Mouse (Mus musculus): ENCODE results near the gene Scd1. TPM values are rescaled to one million over a fixed set of nuclear protein-coding genes. Genes with fewer than 3 reads are reported as not detected.

The Scd1 gene
- 5.1 and 7.4 TPM in 2 replicates for polyA plus RNA-seq (2015; fragmentation: Nextera tagmentation; extraction: Ambion mirVana)

GRCm38 (mm10) chr19:44407341-44408222 is at the start of gene Scd1:
TSS of gene Scd1 (minus strand) at chr19:44407879.

Other genes starting within 250 kb of the Scd1 start
- not detected in 2 replicates for gene Pkd2l1, start 215.4 kb downstream of the Scd1 start, polyA plus RNA-seq (2015; fragmentation: Nextera tagmentation; extraction: Ambion mirVana)
- gene Scd3, start 204.6 kb downstream of the Scd1 start, polyA plus RNA-seq (2015; fragmentation: Nextera tagmentation; extraction: Ambion mirVana), result 0.70 and 0.88 TPM in 2 replicates
- 90.4 and 123 TPM in 2 replicates for gene Scd2, start 114.2 kb downstream of the Scd1 start, polyA plus RNA-seq (2015; fragmentation: Nextera tagmentation; extraction: Ambion mirVana)
- gene Scd4, start 74.8 kb downstream of the Scd1 start, polyA plus RNA-seq (2015; fragmentation: Nextera tagmentation; extraction: Ambion mirVana), result 0.08 and 0.16 TPM in 2 replicates
- not detected in 2 replicates for gene Wnt8b, start 85.6 kb upstream of the Scd1 start, polyA plus RNA-seq (2015; fragmentation: Nextera tagmentation; extraction: Ambion mirVana)
- 0.90 and 2.2 TPM in 2 replicates for gene Sec31b, start 138.0 kb upstream of the Scd1 start, polyA plus RNA-seq (2015; fragmentation: Nextera tagmentation; extraction: Ambion mirVana)
- not detected in 2 replicates for gene Gm20538, start 145.0 kb upstream of the Scd1 start, polyA plus RNA-seq (2015; fragmentation: Nextera tagmentation; extraction: Ambion mirVana)
- 583 and 768 TPM in 2 replicates for gene Ndufb8, start 147.6 kb upstream of the Scd1 start, polyA plus RNA-seq (2015; fragmentation: Nextera tagmentation; extraction: Ambion mirVana)
- gene Hif1an, start 155.0 kb upstream of the Scd1 start, polyA plus RNA-seq (2015; fragmentation: Nextera tagmentation; extraction: Ambion mirVana), result 10.3 and 15.4 TPM in 2 replicates

All from adrenal gland, postnatal 0 days (tissue).